Mouse (Mus musculus) adrenal gland, postnatal 14 days (tissue): Measurements from ENCODE around the gene Fam111a. TPM values are rescaled to one million over a fixed set of nuclear protein-coding genes. Genes with fewer than 3 reads are reported as not detected.
"Not testable (repeated sequence)": the region's sequence is repeated elsewhere in the genome, so short reads cannot be mapped to it uniquely, and the experiment has no call there.

ENCODE experiments used
- DNase-seq: peaks from one replicate; pipeline ENCODE4 v3.0.0; 2021; ENCODE audit warnings: mixed read lengths
- long read RNA-seq, 2 experiments: library from polyadenylated mRNA; stranded (forward); transcript quantifications; one replicate each; pipeline ENCODE4 v2.0.0; 2021
- total RNA-seq: library from RNA; stranded (reverse); gene quantifications from 2 replicates; pipeline ENCODE4 v1.2.3, GENCODE M21; 2021

Fam111a gene
- 10.4 and 12.1 TPM in 2 replicates for total RNA-seq
- long read RNA-seq, experiment 1, transcript Fam111a-201 (4 exons, 3,267 nt): major isoform, 9 of 10 reads
- long read RNA-seq, experiment 1, partial matches to known transcripts: 0 of 10 reads
- long read RNA-seq, experiment 1, other reads (novel, unspliced or antisense): 1 of 10 reads
- long read RNA-seq, experiment 2, partial matches to known transcripts: 0 of 4 reads
- long read RNA-seq, experiment 2, other reads (novel, unspliced or antisense): 2 of 4 reads

DNA sequence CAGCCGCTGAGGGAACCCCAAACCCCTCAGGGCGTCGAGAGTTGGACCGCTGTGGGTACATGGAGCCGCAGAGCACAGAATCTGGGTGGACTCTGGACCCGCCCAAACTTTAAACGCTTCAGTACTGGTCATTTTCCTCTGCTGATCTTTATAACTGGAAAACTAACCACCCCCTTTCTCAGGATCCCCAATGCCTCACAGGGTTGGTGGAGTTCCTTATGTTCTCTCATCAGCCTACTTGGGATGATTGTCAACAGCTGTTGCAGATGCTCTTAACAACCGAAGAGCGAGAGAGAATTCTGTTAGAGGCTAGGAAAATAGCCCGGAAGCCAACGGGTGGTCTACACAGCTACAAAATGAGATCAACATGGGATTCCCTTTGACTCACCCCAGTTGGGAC is at the start of gene Fam111a:
TSS of gene Fam111a (plus strand) at position 301 of the 400 bp plus-strand sequence.
- not testable (repeated sequence) for DNase-seq

DNA sequence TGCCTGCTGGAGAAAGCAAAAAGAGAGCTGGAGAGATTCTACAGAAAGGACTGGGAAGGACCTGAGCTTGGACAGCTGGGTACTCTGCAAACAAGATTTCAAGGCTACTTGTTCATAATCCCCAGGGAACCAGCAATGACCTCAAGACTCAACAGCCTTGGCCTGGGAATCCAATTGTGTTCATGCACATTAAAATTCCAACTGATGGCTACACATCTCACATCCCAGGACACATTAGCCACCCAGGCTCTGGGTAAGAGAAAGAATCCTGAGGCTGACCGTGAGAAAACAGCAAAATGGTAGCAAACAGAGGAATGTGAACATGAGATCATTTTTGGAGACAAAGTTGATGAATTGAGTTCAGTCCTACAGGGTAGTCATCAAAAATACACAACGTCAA is 49.3 kb upstream of the Fam111a start:
- DNase-seq: no peak

DNA sequence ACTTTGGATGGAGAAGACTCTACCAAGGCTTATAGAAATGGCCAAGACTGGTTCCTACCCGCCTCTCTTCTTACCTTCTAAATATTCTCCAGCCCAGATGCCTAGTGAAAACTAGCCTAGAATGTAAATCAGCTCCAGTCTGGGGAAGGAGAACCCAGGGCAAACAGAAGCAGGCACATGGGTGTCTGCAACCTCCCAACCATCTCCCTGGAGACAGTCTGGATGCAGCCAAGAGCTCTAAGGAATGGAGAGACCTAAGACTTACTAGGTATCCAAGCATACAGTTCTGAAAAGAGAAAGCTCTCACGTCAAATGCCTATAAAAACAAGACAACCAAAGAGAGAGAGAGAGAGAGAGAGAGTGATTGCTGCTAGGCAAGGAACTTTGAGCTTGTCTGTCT is 47.6 kb upstream of the Fam111a start:
- no peak for DNase-seq

DNA sequence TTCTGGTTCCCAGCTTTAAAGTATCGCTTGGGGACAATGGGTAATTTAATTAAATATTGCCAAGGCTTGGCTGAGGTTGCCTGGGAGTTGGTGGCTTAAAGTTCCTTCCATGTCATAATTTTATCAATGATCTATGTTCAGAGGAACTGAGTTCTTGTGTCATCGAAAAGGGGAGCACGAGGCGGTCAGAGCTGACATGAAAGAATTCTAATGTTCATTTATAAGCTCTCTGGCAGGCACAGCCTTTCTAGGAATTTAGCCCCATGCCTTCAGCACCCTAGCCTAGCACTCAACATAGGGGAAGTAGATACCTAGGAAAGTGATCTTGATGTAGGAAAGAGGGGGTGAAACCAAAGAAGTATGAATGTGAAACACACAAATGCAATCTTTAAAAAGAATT is 47.2 kb upstream of the Fam111a start:
- no peak for DNase-seq

DNA sequence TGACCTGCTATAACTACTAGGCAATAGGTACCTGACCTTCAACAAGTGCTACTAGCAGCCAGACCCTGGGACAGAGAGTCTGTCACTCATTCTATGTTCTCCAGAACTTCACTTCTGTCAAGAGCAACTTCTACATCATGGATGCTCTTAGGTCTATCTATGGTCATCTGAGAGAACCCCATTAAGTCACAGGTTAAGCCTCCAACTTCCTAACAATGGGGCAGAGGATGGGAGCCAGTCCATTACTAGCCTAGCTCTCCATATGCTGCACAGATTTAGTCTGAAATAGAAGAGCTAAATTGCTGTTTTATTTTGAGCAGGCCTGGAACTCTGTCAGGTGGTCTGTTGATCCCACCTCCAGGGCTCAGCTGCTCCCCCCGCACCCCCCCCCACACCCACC is 46.6 kb upstream of the Fam111a start:
- DNase-seq: no peak

DNA sequence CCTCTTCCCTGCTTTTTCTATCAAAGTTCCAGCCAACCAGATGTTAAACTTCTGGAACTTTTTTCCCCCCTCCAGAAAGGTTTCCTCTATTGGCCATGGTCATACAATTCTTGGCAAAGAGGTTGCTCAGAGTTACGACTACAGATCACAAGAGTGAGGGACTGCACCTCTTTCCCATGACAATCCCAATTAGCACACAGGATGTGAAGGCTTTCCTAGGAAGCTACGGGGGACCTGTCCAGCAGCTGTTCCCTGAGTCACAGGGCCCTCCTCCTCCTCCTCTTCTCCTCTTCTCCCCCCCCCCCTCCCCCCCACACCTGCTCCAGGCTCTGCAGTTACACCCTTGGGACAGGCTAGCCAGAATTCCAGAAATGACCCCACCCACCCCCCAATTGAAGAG is 46.1 kb upstream of the Fam111a start:
- DNase-seq: no peak

DNA sequence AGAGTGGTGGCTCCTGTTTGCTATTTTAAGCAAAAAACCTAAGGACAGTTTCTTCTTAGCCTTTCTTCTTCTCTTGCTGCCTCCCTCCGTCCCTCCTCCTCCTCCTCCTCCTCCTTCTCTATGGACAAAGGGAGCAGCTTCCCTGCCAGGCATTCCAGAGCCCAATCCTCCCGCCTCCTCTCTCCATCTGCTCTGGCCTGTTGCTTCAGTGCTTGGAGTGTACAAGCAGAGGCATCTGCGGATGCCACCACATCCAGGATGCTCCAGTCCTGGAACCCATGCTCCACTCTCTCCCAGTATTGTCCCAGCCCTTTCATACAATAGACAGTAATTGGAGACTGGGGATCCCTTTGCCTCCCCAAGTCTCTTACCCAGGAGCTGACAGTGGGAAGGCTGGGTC is 45.4 kb upstream of the Fam111a start:
- peak; percentile 43 for DNase-seq

DNA sequence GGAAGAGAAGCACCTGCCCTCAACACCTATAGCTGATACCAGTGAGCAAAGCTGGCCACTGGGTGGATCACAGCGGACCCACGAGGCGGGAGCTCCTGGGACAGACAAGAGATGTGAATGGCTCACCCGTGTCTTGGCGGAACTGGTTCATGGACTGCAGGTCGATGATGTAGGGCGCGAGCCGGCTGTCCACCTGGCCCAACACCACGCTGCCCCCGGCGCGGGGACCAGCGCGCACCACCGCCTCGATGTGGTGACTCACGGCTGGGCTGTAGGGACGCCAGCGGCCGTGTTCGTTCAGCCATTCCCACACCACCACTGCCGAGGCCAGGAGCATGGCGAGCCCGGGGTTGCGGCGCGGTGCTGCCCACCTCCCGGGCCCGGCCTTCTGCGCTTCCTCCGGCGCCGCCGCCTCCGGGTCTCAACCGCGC is 44.6 kb upstream of the Fam111a start:
- peak; percentile 77 for DNase-seq

DNA sequence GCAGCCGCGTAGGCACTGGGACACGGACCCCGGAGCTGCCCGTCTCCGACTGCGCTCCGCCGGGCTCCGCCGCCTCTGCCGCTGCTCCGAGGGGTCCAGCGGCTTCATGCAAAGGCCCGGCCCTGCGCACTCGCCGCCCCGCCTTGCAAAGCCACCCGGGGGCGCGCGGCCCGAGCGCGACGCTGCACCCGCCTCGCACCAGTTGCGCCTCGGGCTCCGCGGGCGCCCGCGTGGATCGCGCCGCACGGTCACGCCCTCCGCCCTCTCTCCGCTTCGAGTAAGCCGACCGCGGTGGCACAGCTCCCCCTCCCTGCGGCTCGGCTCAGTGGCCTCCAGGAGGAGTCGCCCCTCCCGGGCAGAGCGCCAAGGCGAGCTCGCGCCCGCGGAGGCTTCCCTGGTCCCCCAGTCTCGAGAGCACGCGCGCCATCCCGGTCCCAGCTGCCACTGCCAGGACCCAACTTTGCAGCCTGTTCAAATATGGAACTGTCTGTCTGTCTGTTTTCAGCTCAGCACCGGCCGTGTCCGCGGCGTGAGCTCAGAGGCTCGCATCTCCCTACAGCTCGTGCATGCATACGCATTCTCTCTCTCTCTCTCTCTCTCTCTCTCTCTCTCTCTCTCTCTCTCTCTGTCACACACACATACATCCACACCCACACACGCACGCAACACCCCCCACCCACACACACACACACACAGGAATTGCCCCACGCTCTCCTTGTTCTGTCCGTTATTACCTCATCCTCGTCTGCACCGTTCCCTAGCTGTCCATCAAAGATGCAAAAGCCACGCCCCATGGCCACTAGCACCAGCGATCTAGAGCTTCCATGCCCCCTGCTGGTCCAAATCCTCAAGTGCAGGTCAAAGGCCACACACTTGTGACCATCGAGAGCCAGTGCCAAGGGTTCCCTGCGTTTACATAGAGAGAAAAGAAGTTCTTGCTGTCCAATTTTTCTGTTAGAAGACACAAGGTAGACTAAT is 43.9 kb upstream of the Fam111a start, which contains the start of gene Dtx4:
TSS of gene Dtx4 (minus strand) at position 85 of the 978 bp plus-strand sequence.
- peak; percentile 95 for DNase-seq

DNA sequence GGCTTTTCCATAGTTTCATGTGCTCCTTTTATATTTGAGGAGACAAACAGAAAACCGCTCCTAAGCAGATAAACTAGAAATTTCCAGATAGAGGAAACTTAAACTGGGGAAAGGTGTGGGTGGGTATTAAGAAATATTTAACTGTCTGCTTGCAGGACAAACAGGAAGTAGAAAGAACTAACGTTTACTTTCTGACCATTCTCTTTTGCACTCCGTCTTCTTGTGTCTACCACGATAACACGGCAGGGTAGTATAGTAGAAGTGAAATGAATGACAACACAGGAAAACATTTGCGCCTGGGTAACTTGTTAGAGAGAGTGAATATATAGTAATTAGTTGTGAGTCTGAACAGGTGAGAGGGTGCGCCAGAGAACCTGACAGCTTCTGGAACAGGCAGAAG is 42.8 kb upstream of the Fam111a start:
- DNase-seq: no peak

DNA sequence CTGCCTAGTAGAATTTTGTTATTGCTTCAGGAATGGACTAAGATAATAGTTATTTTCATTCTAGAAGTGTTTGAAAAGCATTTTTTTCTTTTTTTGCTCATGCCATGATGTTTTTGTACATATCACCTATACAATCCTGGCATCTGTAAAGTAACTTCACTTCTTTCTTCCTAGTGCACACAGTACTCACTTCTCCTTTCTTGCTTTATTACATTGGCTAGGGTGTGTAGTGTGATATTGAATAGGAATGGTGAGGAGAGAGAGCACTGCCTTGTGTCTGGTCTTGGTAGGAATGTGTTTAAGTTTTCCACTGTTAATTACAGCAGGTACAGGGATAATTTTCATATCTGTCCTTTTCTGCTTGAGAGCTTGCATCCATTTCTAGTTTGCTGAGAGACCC is 30.9 kb upstream of the Fam111a start:
- DNase-seq: no peak

DNA sequence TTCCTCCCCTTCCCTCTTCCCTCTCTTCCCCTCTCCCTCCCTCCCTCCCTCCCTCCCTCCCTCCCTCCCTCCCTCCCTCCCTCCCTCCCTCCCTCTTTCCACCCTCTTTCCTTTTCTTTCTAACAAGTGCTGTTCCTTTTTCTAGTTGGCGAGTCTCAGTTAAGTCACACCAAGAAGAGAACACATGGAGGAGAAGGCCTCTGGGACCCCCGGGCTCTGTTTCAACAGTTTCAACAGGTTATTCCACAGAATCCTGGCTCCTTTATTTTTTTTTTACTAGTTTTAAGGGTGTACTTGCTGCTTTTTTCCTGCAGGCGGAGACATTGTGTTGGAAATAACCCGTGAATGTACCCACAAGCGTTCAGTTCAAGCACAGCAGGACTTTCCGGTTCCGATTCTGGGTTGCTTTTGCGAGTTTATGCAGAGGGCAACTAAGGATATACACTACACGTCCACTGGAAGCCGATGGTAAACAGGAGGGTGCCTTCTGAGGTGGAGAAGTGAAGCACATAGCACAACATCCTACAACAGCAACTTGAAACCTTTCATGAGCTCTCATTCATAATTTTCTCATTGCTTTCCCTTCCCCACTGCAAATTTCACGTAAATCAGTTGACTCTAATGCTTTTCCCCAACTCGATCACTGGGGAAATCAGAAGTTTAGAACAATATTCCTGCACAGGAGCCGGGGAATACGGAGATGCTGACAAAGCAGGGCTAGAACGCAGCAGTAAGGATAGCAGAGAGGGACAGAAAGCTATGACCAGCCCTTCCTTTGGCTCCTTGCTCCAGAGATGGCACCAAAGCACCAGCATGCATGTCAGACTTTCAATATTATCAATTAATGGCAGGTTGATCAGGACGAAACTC is 27.6 kb upstream of the Fam111a start:
- DNase-seq: peak; percentile 70

DNA sequence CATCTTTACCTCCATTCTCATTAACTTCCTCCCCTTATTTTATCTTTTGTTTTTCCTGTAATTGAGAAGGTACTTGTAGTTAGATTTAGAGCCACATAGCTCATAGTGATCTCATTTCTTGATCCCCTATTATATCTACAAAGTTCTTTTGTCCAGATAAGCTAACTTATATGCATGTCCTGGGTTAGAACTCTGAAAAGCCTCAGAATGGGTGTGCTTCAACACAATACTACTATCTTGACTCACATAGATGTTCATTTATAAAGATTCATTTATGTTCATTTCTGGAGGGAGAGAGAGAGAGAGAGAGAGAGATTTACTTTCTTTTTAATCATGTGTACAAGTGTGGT is 27.0 kb upstream of the Fam111a start:
- DNase-seq: no peak

DNA sequence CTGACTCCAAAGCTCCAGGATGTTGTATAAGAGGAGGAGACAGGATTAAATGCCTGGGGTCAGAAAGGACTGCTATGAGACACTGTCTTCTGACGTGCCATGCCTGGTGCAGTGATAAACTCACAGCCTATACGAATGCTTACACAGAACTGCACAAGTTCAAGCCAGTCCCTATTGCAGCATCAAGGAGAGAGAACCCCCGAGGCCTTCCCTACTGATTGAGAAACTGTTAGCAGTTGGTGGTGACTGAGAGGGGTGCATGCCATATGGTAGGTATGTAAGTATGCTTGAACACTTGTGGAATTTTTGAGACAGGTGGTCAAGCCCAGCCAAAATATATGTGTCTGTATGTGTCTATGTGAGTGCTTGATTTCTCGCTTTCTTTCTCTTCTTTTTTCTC is 22.2 kb upstream of the Fam111a start:
- no peak for DNase-seq

DNA sequence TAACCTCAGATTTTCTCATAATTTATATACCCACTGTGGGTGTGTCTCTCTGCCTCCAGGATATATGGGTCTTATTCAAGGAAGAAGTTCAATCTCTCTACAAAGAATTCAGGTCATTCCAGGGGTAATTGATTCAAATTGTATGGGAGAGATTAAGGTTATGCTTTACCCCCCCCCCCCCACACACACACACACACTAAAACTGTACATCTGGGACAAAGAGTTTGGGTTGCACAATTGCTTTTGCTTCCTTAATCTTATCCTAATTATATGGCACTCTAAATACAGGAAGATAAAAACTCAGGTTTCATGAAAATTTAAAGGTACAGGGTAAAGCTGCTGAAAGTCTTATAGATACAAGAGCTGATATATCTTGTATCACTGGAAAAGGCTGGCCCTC is 8.4 kb upstream of the Fam111a start:
- DNase-seq: no peak

DNA sequence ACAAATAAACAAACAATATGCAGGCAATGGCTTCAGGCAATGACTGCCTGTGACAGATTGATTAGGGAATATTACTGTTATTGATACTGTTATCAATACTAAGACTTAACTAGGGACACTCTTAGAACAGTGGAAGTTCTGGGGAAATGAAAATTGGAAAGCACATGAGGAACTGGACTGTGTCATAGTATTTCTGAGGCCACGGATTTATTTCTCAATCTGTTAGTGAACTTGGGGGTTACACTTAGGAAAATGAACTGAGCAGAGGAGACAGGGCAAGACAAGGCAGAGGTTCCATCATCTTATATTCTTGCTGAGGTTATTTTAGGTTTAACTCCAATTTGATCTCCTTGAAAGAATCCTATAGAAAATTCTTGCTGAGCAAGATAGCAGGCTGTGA is 5.6 kb upstream of the Fam111a start:
- no peak for DNase-seq

DNA sequence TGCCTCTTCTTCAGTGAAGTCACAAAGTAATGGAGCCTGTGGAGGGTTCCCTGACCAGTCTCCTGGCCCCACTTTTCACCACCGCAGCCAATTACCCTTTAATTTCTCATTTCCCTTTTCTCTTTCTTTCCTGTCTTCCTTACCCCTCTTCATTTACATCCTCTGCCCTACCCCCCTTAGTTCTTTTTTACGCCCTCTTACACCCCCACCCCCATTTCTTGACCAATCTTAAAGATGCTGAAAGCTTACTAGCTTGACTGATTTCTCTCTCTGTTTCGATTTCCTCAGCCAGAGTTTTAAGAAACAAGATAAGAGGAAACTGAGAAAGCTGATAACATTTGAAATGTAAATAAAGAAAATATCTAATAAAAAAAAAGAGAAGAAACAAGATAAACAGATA is 4.8 kb upstream of the Fam111a start:
- no peak for DNase-seq

DNA sequence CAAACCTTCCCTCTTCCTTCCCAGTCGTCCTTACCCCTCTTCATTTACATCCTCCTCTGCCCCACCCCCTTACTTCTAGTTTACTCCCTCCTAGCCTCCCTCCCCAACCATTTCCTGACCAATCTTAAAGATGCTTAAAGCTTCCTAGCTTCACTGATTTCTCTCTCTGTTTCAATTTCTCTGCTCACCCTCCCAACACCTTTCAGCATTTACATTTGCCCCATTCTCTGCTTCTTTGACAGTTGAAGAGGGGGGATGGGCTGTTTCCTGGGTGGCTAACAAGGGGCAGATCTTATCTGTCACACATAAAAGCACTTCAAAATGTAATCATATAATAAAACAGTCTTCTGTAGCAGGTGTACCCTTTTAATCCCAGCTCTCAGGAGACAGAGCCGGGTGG is 3.9 kb upstream of the Fam111a start:
- DNase-seq: no peak

DNA sequence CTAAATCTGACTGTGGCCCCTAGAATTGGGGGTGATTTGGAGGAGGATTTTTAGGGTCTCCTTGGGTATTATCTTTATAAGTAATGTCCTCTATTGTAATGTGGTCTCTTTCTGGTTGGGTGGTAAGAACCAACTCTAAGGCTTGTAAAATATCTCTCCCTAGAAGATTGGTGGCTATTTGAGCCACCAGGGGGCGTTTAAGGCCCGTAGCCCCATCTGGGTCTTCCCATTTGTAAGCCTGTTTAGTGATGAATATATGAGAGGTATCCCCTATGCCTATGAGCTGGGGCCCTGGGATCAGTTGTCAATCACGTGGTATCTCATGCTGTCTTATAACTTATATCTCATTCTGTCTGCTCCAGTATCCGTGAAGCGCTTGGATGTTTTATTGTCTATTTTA is 3.6 kb downstream of the Fam111a start:
- DNase-seq: peak; percentile 53

DNA sequence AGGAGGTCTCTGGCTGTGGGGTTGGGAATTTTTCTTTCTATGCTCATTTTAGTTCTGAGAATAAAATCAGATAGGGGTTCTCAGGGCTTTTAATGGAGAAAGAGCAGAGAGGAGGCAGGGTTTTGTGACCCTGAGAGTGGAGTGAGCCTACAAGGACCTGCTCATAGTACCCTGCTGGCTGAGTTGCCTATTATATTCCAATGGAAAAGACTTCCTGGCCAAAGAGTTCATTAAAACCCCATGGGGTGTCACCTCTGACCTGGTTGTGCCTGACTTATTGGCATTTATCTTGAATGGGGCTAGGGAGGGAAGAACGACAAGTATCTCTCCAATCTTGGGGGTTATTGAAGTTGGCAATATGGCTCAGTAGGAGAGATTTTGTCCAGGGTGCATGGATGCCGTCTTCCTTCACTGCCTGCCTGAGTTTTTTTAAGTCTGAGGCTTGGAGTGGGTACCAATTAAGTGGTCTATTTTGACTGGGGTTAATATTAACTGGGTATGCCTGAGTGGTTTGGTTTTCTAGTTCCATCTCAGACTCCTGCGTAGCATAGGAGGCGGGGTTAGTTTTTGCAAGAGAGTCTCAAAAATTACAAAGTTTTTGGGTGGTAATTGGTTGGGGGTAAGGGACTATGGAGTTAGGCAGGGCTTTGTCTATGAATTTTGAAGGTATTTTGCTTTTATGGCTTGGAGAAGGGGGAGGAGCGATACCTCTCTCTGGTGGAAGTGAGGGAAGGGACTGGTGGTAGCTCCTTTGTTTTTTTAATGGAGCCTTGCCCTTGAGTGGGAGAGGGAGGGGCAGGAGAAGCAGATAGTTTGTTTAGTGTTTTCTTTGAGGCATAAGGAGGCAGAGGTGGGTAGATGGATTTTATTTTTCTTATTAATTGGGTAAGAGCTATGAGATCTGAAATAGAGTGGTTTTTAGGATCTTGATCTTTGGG is 4.7 kb downstream of the Fam111a start:
- DNase-seq: no peak

DNA sequence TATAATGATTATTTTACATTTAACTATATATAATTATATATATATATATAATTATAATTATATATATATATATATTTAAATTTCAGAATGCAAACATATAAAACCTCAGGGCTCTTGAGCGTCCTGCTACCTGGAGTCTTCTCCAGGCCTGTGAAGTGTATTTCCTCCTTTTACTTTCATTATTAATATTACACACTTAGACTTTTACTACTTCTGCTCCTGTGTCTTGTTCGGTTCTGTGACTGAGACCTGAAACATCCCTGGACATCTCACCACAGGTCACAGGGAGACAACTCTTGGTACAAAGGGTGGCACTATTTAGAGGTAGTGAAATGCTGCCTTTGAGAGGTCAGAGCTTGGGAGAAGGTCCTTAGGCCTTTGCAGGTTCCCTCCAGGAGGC is 10.8 kb downstream of the Fam111a start:
- DNase-seq: no peak

DNA sequence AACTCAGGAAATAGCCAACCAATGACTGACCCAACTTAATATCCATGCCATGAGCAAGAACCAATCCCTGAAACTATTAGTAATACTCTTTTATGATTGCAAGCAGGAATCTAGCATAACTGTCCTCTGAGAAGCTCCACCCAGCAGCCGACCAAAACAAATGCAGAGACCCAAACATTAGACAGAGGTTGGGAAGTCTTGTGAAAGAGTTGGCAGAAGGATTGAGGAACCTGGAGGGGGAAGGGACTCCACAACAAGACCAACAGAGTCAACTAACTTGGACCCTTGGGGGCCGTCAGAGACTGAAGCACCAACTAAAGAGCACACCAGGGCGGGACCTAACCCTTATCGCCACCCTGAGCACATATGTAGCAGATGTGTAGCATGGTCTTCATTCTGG is 12.7 kb downstream of the Fam111a start:
- no peak for DNase-seq
